Mouse (Mus musculus): ENCODE measurements around the gene Diaph3.

Diaph3 gene

GRCm38 (mm10) chr14:86847154-86847810 lies 293.8 kb downstream of the Diaph3 start:
- DNase-seq (ENCODE audit: low spot score) = no peak

GRCm38 (mm10) chr14:86844075-86844474 lies 297.0 kb downstream of the Diaph3 start:
- no peak for DNase-seq (ENCODE audit: low spot score)

- no peak for DNase-seq (ENCODE audit: low spot score)
Measured at GRCm38 (mm10) chr14:86837642-86838041, 303.4 kb downstream of the Diaph3 start.

DNA sequence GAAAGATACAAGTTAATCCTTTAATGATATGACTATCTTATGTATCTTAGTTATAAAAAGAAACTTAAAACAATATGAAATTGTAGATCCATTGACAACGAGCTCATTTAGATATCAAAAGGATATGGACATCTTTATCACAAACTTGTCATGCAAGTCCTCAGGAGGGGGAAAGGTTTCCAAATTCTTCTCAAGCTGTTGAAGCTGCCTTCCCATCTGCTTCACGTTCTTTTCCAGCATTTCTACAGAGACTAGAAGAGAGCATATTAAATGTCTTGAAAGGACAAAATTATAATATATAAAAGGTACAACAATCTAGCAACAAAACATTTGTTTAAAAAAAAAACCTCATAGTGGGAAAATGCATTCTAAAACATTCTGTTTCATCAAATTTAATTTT lies 306.2 kb downstream of the Diaph3 start:
- DNase-seq (ENCODE audit: low spot score) = no peak

DNA sequence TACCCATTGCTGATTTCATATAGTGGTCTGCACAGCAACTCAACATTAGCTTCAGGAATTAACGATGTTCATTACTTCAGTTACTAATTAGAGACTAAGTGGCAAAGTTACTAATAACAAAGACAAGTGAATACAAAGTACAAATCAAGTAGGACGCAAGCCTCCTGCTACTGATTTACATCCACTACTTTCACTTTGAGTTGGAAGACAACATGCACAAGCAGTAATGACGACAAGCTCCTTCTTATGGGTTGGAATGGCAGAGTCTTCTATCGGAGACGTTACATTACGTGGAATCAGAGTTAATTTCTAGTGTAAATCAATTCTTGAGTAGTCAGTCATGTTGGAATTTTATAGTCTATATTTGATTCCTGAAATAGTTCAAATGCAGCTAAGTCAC lies 306.8 kb downstream of the Diaph3 start:
- DNase-seq (ENCODE audit: low spot score) = no peak

DNA sequence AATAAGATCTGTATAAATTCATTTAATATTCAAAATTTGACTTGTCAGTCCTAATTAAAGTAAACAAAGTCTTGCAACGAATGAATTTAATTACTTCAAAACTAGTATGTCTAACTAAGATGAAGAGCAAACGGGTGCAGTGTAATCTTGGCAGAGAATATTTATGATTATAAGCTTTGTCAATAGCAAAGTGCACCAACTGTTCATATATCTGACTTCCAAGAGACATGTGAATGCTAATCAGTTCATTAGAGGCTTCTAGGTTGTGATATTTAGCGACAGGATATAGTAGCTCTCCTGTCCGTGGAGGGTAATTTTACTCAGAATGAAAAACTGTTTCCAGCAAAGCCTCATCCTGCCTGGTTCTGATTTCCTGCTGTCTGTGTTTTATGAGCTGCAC lies 308.0 kb downstream of the Diaph3 start:
- no peak for DNase-seq (ENCODE audit: low spot score)

- DNase-seq (ENCODE audit: low spot score) = no peak
Measured at GRCm38 (mm10) chr14:86816246-86816645, 324.8 kb downstream of the Diaph3 start.

GRCm38 (mm10) chr14:86788880-86789641 lies 352.0 kb downstream of the Diaph3 start:
- no peak for DNase-seq (ENCODE audit: low spot score)

DNA sequence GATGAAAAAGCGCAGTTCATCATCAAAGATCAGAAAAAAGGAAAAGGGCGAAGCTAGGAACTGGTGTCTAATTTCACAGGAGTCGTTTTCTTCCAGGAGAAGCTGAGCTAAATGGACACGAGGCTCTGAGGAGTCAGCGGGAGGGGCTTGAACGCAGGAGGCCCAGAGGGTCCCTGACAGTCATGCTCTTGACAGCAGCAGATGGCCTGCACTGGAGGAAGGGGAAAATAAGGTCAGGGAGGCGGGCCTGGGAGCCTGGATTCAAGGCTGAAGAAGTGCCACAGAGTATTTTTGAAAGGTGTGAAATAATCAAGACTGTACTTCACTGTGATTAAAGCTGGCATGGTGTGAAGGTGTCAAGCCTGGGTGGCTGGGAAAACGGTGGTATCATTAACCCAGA lies 354.2 kb downstream of the Diaph3 start:
- no peak for DNase-seq (ENCODE audit: low spot score)

GRCm38 (mm10) chr14:86781553-86782273 lies 359.3 kb downstream of the Diaph3 start:
- DNase-seq (ENCODE audit: low spot score) = no peak

DNA sequence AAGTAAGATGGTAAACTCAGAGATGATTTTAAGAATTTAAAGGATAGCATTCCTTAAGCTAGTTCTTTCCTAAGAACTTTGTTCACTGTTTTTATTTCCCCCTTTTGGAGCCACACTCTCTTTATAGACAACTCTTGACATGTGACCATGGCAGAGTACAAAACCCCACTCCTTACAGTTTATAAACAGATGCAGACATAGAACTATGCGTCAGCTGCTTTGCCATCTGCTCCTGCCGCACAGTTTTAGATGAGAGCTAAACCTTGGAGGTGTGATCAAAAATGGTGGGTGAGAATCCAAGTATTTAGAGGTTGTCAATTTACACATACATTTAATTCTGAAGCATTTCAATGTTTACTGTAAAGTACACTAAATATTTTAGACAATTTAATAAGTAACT lies 367.7 kb downstream of the Diaph3 start:
- no peak for DNase-seq (ENCODE audit: low spot score)

DNA sequence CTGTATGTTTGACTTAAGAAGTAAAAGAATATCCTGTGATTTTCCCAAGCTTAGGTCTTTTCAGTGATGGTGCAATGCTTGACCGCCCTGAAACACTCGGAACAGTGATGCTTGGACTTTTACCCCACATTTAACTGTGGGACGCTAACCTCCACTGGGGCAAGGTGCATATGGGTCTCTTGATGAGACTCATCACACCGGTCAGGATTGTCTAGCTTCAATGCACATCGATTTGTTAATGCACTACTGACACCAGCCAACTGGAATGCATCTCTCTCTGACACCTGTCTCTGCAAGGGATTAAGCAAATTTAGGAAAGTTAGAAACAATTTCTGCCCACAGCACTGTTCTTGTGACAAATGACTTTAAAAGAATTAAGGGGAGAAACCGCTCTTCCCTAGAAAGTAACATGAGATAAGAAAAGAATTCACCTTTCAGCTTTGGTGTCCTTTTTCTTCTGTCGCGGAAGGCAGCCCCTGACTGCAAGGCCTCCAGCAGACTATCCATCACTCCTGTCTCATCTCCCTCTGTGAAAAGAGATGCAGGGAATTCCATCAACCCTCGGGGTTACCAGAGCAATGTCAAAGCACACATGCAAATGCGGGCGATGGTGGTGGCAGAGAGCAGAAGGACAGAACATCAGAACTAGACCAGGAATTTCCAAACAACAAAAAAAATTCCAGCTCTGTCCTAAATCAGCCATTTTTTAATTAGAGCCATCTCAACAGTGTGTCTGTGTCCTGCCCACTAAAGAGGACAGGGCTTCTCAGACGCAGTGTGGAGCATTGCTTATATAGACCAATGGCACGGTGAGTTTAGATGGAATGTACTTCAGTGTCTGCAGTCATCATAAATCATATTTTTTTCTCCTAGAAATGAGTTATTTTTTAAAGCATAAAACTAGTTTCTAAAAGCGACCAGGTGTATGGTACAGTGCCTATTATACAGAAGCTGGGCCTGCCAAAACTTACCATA lies 368.6 kb downstream of the Diaph3 start:
- no peak for DNase-seq (ENCODE audit: low spot score)

DNA sequence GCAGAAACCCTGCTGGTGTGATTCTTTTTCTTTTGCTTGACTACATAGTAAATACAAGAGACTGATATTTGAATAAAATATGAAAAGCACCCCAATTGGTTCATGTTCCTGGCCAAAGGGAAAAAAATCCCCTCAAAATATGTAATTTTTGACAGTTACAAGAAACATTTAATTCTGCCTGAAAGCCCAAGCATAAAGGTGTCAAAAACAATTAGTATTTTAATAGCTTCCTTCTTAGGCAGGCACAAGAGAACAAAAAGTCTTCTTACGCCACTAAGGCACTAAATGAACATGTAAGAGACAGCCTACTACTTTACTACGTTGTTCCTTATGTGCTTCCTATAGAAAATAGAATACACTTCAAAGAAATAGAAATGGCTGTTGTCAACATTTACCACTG lies 376.7 kb downstream of the Diaph3 start:
- DNase-seq (ENCODE audit: low spot score) = no peak

- no peak for DNase-seq (ENCODE audit: low spot score)
Measured at GRCm38 (mm10) chr14:86757604-86758520, 383.2 kb downstream of the Diaph3 start.

- no peak for DNase-seq (ENCODE audit: low spot score)
Measured at GRCm38 (mm10) chr14:86757132-86757531, 383.9 kb downstream of the Diaph3 start.

GRCm38 (mm10) chr14:86750351-86750750 lies 390.7 kb downstream of the Diaph3 start:
- no peak for DNase-seq (ENCODE audit: low spot score)

GRCm38 (mm10) chr14:86749425-86749824 lies 391.6 kb downstream of the Diaph3 start:
- no peak for DNase-seq (ENCODE audit: low spot score)

DNA sequence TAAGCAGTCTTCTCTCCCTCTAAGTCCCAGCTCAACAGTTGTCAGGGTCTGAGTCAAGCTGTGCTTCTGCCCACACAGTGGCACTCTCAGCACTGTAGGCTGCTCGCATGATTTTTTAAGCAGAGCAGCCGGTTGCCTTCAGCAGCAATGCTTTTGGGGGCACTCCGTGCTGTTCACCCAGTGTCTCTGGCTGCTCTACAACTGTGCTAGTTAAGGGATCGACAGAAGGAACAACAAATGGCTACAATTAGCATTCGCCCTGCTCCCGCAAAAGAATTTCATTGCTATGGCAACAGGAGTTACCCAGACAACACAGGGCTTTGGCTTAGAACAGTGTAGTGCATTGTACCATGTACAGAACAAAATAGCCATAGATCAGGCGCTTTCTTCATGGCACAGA lies 392.2 kb downstream of the Diaph3 start:
- no peak for DNase-seq (ENCODE audit: low spot score)

DNA sequence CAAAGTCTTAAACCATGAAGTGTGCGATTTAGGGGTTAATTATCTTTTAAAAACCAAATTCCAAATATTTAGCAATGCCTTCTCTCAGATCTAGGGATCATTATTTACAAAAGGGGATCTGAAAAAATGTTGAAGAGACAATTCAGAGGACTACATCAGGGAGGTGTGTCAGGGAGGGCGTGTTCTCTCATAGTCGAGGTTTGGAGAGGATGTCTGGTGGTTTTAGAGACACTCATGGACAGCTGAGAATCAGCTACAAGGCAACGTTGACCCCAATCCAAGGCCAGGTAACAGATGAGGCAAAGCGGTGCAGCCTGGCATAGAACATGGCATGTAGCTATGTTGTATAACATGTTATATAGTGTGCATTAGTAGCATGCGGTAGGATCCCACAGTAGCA lies 396.5 kb downstream of the Diaph3 start:
- DNase-seq (ENCODE audit: low spot score) = no peak

GRCm38 (mm10) chr14:86741855-86742531 lies 399.0 kb downstream of the Diaph3 start:
- DNase-seq (ENCODE audit: low spot score) = no peak
